Mouse (Mus musculus) A20 (cell line): ENCODE measurements around the gene Gm20388.

Experiments
- DNase-seq: peaks from one replicate; pipeline ENCODE4 v3.0.0-alpha.2; 2011; ENCODE audit warnings: low read depth, low spot score

Gm20388 gene

DNA sequence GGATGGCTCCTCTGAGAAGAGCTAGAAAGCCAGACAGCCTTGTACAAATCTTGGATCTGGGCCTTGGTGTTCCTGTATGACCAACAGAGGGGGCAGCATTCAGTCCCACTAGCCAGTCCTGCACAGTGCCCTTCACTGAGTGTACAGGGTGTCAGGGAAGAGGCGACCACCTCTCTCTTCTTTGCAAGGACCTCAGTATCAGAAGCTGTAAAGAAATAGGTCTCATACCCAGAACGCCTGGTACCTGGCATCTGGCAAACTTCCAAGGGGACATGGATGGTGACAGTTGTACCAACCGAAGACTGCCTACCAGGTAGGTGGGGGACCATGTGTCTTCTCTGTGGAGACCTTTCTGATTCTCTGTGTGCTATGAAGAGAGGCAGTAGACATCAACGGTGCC lies 2369.5 kb downstream of the Gm20388 start:
- DNase-seq = no peak

GRCm38 (mm10) chr8:122280588-122281316 lies 2370.1 kb downstream of the Gm20388 start:
- DNase-seq = no peak

DNA sequence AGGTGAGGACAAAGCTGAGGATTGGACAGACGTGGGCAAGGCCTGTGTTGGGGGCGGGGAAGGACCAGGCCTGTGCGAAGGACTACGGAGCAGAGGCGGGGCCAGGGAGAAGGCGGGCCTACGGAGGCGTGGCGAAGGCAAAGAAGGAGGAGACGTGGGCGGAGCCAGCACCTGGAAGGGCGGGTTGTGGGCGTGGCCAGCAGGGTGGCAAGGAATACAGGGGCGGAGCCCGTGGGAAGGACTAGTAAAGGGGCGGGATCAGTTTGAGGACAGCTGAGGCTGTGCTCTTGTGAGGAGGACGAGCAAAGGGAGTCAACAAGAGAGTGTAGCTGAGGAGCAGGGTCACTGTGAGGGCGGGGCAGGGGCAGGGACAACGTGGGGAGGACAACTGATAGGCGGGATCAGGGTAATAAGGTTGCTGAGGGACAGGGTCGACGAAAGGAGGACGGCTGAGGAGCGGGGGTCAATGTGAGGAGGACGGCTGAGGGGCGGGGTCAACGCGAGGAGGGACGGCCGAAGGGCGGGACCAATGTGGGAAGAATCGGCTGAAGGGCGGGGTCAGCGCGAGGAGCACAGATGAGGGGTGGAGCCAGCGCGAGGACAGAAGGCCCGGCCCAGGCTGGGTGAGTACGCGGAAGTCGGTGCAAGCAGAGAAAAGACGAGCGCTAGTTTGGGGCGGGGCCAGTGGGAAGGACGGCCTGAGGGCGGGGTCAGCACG lies 2370.8 kb downstream of the Gm20388 start:
- DNase-seq = peak; percentile 98

DNA sequence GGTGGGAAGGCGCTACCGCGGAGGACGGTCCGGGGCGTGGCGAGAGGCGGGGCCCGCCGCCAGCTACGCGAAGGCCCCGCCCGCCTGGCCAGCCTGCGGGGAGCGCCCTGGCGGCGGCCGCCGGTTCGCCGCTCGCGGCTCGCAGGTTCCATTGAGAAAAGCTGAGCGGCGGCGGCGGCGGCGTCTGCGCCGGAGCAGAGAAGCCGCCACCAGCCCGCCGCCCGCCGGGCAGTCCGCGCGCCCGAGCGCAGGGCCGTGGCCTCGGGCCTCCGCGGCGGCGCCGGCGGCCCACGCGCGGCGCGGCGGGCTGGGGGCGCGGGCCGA lies 2371.4 kb downstream of the Gm20388 start, which contains the start of gene Zfpm1:
Gene Zfpm1, plus strand, starts transcription at position 107 of the 324 bp plus-strand sequence.
- DNase-seq = no peak

- DNase-seq = peak; percentile 18
These were observed 2372.1 kb downstream of the Gm20388 start for GRCm38 (mm10) chr8:122282501-122283355.

- peak; percentile 13 for DNase-seq
These were observed 2372.9 kb downstream of the Gm20388 start for GRCm38 (mm10) chr8:122283356-122284202.

DNA sequence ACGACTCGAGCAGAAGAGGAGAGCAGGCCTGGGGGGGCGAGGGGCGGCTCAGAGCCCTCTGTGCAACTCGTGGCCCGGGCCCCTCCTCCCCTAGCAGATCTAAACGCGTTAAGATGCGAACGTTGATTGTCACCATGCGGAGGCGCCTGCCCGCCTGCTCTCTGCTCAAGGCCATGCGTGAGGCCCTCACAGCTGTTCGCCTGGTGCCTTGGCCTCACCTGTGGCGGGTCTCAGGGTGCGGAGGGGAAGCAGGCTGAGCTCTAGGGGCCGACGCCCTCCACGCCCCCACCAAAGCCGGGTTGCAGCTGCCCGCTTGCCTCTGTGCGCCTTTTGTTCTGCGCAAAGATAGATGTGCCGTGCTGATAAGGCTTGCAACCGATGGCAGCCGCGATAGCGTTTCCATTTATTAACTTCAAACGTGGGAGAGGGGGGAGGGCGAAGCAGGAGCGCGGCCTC lies 2373.6 kb downstream of the Gm20388 start:
- DNase-seq = peak; percentile 48

DNA sequence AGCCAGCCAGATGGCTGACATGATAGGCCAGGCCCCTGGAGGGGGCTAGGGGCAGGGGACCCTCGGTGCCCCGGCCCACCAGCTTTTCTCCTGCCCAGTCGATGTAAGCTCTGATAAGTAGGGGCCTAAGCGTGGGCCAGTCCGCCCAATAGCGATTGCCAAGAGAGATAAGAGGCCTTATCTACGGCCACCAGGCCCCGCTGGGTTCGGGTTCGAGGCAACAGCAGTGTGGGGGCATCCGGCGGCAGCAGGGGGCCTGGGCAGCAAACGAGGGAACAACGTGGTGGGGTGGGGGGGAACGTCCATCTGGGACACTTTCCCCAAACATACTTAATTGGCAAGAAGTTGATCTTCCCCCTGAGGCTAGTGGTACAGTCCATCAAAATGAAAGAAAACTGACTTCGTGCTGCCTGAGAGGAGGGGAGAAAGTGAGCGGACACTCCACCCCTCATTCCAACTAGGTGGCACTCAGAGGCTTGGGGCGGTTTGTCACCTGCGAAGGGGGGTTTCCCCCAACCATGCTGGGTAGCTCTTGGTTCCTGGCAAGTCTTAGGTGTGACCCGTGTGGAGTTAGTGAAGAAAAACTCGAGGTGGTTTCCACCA lies 2374.1 kb downstream of the Gm20388 start:
- peak; percentile 46 for DNase-seq

DNA sequence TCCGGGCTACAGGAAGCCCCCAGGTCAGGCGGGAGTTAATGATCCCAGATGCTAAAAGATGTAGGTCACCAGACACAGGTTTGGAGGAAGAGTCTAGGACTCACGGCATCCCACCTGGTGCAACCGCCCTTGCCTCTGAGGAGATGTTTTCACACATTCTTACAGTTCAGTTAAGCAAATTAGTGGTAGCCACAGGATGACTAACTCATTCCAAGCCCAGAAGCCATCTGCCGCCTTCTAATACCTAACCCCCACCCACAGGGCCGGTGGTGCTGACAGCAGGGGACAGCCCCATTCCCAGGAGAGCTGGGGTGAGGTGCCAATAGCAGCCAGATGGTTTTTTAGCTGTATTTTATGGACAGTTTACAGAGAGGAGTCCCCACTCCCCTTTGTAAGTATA lies 2375.1 kb downstream of the Gm20388 start:
- DNase-seq = peak; percentile 61

- no peak for DNase-seq
These were observed 2376.3 kb downstream of the Gm20388 start for GRCm38 (mm10) chr8:122286899-122287298.

DNA sequence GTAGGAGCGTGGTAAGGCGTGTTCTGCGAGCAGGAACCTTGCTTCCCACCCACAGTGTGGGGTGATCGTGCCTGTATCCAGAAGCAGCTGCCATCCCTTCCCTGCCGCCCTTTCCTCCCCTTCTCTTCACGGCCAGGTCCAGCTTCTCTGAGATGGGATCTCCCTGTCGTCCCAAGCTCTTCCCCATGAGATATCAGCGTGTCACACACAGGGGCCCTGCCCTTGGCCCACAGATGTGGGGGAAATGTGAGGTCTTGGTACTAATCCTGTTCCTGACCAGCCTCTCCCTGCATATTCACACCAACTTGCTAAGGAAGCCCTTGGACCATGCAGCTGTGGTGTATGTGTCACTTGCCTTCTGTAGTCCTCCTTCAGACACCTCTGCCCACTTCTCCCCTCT lies 2377.1 kb downstream of the Gm20388 start:
- DNase-seq = no peak

- no peak for DNase-seq
These were observed 2377.7 kb downstream of the Gm20388 start for GRCm38 (mm10) chr8:122288344-122288743.

DNA sequence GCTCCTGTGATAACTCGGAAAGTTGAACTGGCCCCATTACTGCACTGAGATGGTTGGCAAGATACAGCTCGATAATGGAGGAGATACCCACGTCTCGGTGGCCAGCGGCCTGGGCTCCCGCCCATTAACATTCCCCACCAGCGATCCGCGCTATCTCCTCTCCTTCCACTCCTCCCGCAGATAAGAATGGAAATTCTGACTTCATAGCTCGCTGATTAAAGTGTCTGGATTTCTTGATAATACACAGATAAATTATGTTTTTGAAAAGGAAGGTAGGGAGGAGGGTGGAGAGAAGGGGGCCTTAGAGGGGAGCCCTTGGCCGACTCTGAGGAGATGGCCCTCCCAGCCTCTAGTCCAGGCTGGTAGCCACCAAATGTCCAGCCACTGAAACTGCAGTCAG lies 2380.4 kb downstream of the Gm20388 start:
- DNase-seq = no peak

DNA sequence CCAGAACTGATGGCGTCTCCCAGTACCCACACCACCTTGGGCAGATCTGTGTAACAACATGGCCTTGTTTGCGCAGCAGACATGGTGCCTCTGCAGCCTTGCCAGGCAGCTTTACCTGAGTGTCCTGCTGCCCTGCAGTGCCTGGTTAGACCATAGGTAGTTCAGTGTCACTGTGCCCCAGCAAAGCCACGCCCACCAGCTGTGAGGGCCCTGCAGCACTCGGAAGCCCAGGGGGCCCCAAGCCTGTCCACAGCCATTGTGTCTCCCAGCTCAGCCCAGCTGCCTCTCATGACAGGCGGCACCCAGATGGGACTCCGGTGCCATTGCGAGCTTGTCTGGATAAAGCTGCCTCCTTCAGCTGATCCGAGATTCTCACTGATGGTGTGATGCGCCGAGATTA lies 2380.9 kb downstream of the Gm20388 start:
- no peak for DNase-seq

DNA sequence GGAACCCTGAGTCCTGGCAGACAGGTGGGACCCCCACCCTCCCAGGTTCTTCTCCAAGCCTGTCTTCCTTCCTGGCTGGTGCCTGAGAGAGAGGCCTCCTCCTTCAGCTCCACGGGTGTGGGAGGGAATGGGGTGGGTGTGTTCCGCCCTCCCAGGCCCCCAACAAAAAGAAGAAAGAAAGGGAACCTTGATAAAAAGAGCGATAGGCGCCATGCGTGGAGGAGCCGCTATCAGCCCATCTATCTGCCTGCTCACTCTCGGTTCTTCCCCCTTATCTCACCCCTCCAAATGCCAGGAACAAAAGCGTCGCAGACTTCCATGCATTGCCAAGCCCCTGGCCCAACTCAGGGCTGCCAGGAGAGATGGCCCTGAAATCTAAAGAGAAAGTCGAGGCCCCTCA lies 2382.8 kb downstream of the Gm20388 start:
- DNase-seq = no peak

DNA sequence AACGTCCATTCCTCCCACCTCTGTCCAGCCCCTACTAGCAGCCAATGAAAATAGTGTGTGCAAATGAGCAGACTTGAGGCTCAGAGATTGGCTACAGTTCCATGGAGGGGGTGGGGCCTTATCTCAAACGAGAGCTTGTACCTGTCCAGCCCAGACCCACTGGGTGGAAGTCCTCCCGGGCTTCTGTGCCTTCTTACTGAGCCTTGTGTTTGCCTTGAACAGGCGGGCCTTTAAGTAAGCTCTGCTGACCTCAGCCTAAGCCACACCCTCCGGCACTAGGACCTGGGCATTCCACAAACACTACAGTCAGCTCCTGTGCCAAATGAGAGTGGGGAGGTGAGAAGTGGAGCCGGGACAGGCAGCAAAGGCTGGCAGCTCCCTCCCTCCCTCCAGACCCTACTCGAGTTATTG lies 2383.6 kb downstream of the Gm20388 start:
- peak; percentile 21 for DNase-seq

DNA sequence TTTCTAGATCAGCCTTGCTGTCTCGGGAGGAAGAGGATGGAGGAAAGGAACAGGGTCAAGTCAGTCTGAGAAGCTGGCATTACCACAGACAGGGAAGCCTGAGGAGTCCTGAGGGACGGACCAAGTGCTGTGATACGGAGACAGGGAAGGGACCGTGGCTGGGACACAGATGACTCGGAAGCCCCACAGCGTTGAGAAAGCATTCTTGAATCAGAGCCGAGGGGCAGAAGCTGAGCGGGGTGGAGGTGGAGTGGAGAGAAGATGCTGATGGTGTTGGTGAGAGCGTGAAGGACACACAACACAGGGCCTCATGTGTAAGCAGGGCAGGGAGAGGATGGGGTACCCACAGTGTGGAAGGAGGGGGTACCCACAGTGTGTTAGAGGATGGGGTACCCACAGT lies 2384.7 kb downstream of the Gm20388 start:
- no peak for DNase-seq

GRCm38 (mm10) chr8:122296173-122297001 lies 2385.7 kb downstream of the Gm20388 start:
- no peak for DNase-seq

DNA sequence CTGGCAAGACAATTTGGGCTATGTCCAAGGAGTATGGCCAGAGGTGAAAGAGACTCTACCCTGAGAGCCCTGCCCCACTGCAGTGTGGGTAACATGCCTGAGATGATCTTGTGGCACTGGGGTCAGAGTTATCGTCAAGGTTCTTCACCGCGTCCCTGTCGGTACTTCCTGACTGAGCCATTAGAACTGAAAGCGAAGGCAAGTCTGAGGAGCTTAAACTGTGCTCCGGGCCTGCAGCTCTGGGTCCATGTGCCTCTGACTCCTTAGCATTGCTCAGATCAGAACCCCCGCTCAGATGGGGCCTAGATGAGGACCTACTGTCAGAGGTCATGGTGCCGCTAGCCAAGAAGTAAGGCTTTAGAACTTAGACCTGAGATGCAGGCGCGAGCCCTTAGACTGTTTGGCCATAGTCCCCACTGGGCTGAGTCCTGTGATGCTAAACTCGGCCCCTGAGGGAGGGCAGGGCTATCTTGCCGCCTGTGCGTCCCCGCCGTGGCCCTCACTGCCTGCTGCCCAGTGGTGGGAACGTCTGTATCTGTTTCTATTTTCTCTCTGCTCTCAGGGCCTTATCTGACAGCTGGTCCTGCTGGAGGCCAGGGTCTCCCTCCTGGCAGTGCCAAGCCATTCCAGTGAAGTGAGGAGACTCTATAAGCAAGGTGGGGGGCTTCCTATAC lies 2389.1 kb downstream of the Gm20388 start:
- no peak for DNase-seq
